Mouse (Mus musculus): ENCODE measurements around the gene Csmd2.

DNA sequence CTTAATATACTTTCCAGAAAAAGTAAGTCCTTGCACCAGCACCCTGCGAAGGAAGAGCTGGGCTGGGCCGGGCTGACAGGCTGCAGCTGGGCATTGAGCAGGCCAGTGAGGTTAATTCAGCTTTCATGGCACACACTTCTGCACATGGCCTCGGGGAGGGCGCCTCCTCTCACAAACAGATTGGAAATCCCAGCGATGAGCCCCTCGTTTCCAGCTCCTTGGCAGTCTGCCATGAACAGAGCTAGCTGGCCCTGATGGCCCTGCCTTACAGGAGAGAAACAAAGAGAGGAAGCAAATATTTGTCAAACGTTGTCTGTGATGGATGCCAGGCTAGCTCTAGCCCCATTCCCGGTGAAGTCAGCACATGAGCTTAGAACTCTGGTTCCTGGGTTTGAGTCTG is 463.3 kb downstream of the Csmd2 start:
- TF ChIP-seq POLR2A (IDR thresholded peaks at IDR 0.05; ENCODE audit: borderline replicate concordance, insufficient read depth, low read length), result no peak
- TF ChIP-seq CTCF (IDR thresholded peaks at IDR 0.05; ENCODE audit: borderline replicate concordance, insufficient read depth, low read depth, low read length), result no peak
